Mouse (Mus musculus) intestine, embryonic 14.5 days (tissue): Measurements from ENCODE around the gene Atp13a2. TPM values are rescaled to one million over a fixed set of nuclear protein-coding genes. Genes with fewer than 3 reads are reported as not detected.

Source experiments
- ATAC-seq: fragments of 200-750 bp; cut with Nextera tagmentation; replicated peaks from 2 replicates; pipeline ENCODE4 v1.8.0; 2017; ENCODE audit warnings: low read depth, moderate number of reproducible peaks, moderate TSS enrichment, moderate library complexity; ENCODE audit not compliant: low FRiP score, low TSS enrichment
- DNase-seq: peaks from one replicate; pipeline ENCODE4 v3.0.0-alpha.2; 2018; ENCODE audit warnings: low spot score
- H3K27ac ChIP-seq: fragments of 300-500 bp; sonication (generic); 2 replicates; pipeline ENCODE4 v1.5.1; 2014; ENCODE audit warnings: low read depth, mild to moderate bottlenecking, control low read depth
- H3K27me3 ChIP-seq: fragments of 300-500 bp; sonication (generic); replicated peaks from 2 replicates; pipeline ENCODE4 v1.6.1; 2014; ENCODE audit warnings: low read length, control low read depth; ENCODE audit not compliant: control insufficient read depth, insufficient read depth
- H3K36me3 ChIP-seq: fragments of 300-500 bp; sonication (generic); 2 replicates; pipeline ENCODE4 v1.6.1; 2014; ENCODE audit warnings: low read length, control low read depth; ENCODE audit not compliant: control insufficient read depth, insufficient read depth
- H3K4me1 ChIP-seq: fragments of 300-500 bp; sonication (generic); replicated peaks from 2 replicates; pipeline ENCODE4 v1.6.1; 2014; ENCODE audit warnings: low read length, control low read depth, mixed read lengths; ENCODE audit not compliant: control insufficient read depth, insufficient read depth
- H3K4me2 ChIP-seq: fragments of 300-500 bp; sonication (generic); 2 replicates; pipeline ENCODE4 v1.6.1; 2014; ENCODE audit warnings: low read length
- H3K4me3 ChIP-seq: fragments of 300-500 bp; sonication (generic); 2 replicates; pipeline ENCODE4 v1.5.1; 2014; ENCODE audit warnings: low read depth, low read length, control low read depth, mixed read lengths
- H3K9ac ChIP-seq: fragments of 300-500 bp; sonication (generic); 2 replicates; pipeline ENCODE4 v1.6.1; 2014; ENCODE audit warnings: mild to moderate bottlenecking, low read length
- H3K9me3 ChIP-seq: fragments of 300-500 bp; sonication (generic); 2 replicates; pipeline ENCODE4 v1.6.1; 2016; ENCODE audit warnings: low read length, control low read depth; ENCODE audit not compliant: control insufficient read depth
- WGBS: fragments of 180-500 bp; shearing (Covaris S2); extraction: QIAGEN DNeasy Blood & Tissue Kit; methylation state at CpG from one replicate; pipeline ENCODE4 v1.1.7; 2014; 5-methylcytosine and 5-hydroxymethylcytosine counted together
- polyA plus RNA-seq: library from polyadenylated mRNA; unstranded; fragments of >200 nt; fragmentation: Nextera tagmentation; extraction: Ambion mirVana; gene quantifications from 2 replicates; pipeline ENCODE4 v1.2.1, GENCODE M21; 2014

The Atp13a2 gene
- polyA plus RNA-seq, 1 experiment from 2014 or later: 40.0 TPM

DNA sequence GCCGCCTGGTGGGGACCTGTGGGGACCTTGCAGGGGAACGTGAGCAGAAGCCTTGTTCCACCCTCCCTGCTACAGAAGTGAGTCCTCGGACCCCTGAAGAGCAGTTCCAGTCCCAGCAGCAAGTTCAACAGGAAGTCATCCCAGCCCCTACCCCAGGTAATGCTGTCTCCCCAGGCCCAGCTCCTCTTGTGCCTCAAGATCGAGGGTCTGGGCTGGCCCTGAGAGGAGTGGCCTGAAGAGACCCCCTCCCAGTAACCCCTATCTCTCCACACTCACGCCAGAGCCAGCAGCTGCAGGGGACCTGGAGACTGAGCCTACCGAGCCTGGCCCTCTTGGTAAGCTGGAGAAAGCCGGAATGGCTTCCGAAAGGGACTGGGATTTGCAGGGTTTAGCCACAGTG is 27.4 kb downstream of the Atp13a2 start:
- DNase-seq (no peak), ATAC-seq (no peak)
- Histone ChIP-seq H3K27ac (no peak overlapping the region), H3K9me3 (no peaks in the 10 kb centered on the region), H3K4me2 (no peak overlapping the region), H3K4me3 (no peak overlapping the region), H3K36me3 (peaks cover 46% of the 10 kb centered on the region), H3K27me3 (no peaks in the 10 kb centered on the region), H3K9ac (no peak overlapping the region), H3K4me1 (peaks cover 14% of the 10 kb centered on the region)
- 74% methylated on average over 8 of the region's 8 CpGs for WGBS

DNA sequence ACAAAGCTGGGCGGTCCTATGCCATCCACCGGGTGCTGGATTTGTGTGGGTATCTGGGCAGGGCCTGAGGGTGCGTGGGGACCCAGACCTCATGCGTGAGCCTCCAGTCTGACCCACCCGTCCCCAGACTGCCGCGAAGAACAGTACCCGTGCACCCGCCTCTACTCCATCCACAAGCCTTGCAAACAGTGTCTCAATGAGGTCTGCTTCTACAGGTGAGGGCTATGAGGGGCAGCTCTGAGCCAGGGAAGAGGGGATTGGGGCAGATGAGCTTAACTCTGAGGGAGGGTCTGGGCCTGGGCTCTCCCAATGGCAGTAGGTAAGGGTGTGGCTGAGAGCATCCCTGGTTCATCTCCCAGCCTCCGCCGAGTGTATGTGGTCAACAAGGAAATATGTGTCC is 28.2 kb downstream of the Atp13a2 start:
- Histone ChIP-seq H3K4me2 (no peak overlapping the region), H3K4me1 (peaks cover 15% of the 10 kb centered on the region), H3K9ac (no peak overlapping the region), H3K27ac (no peak overlapping the region), H3K9me3 (no peaks in the 10 kb centered on the region), H3K36me3 (peaks cover 46% of the 10 kb centered on the region), H3K4me3 (no peak overlapping the region), H3K27me3 (no peaks in the 10 kb centered on the region)
- DNase-seq (no peak), ATAC-seq (no peak)
- 92% methylated on average over 11 of the region's 11 CpGs for WGBS

DNA sequence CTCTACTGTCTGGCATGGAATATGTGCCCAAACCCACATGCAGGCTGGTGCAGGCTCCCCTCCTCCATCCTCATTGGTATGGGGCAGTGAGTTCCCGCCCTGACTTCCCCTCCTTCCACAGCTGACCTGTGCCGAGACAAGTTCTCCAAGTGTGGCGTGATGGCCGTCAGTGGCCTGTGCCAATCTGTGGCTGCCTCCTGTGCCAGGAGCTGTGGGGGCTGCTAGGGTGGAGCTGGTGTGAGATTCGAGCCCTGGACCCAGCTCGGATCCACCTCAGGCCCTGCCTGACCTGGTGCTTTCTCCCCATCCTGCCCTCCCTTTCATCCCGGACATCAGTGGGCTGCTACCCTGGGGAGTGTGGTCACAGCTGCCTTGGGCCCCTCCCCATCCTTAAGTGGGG is 28.7 kb downstream of the Atp13a2 start:
- H3K27ac ChIP-seq: no peak overlapping the region
- no peaks in the 10 kb centered on the region for H3K27me3 ChIP-seq
- WGBS: 81% methylated on average over 7 of the region's 7 CpGs
- H3K9me3 ChIP-seq: no peaks in the 10 kb centered on the region
- no peak overlapping the region for H3K9ac ChIP-seq
- ATAC-seq (no peak), DNase-seq (no peak)
- peaks cover 15% of the 10 kb centered on the region for H3K4me1 ChIP-seq
- H3K4me2 ChIP-seq: no peak overlapping the region
- peaks cover 46% of the 10 kb centered on the region for H3K36me3 ChIP-seq
- H3K4me3 ChIP-seq: no peak overlapping the region

DNA sequence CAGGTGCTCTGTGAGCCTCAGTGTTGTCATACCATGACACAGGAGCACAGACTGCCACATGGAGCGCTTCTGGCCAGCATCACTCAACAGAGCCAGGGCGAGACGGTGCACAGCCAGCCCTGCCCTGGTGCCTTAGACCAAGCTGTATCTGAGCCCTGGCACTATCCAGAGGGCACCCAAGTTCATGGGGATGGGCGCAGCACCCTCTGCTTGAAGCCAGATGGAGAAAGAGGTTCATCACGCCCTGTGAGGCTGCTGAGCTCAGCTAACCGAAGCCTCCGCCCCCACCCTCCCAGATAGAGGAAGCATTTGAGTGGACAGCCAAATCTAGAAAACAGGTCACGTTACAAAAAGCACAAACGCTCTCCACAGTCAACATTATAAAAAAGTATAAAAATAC is 29.6 kb downstream of the Atp13a2 start:
- Histone ChIP-seq H3K4me1 (peaks cover 24% of the 10 kb centered on the region), H3K27ac (no peak overlapping the region), H3K4me2 (no peak overlapping the region), H3K4me3 (no peak overlapping the region), H3K36me3 (peaks cover 46% of the 10 kb centered on the region), H3K9me3 (no peaks in the 10 kb centered on the region), H3K9ac (no peak overlapping the region), H3K27me3 (no peaks in the 10 kb centered on the region)
- no peak for DNase-seq
- ATAC-seq: no peak
- WGBS: 75% methylated on average over 9 of the region's 9 CpGs

DNA sequence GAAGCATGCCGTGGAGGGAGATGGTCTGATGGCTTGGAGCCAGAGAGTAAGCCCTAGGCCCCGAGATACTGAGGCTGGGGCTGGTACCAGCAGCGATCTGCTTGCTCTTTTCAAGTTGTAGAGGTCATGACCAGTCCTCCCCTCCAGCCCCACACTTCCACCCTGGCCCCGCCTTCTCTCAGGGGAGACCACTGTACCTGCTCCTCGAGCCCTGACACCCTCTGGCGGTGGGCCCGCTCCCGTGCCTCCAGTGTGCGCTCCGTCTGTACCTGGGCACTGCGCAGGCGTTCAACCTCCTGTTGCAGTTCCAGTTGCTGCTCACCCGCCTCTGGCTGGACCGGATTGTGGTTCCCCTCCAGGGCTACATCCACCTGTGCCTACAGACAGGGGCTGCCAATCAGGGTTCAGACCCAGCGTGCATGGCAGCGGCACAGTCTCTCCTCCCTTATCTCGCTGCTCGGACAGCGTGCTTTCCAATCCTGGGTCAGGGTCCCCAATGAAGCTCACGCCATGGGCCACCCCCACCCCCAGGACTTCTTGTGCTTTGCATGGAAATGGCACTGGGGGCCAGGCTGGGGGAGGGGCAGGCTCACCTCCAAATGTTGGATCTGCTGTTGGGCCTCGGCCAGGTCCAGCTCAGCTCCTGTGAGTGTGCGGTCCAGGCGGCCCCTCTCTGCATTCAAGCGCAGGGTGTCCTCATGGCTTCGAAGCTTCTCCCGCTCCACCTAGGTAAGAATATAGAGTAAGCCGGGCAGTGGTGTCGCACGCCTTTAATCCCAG is 31.2 kb downstream of the Atp13a2 start:
- Histone ChIP-seq H3K36me3 (peaks cover 45% of the 10 kb centered on the region), H3K27me3 (no peaks in the 10 kb centered on the region), H3K9me3 (no peaks in the 10 kb centered on the region), H3K4me2 (no peak overlapping the region), H3K4me3 (no peak overlapping the region), H3K4me1 (peaks cover 26% of the 10 kb centered on the region), H3K9ac (no peak overlapping the region), H3K27ac (no peak overlapping the region)
- DNase-seq: no peak
- no peak for ATAC-seq
- 80% methylated on average over 29 of the region's 29 CpGs for WGBS

DNA sequence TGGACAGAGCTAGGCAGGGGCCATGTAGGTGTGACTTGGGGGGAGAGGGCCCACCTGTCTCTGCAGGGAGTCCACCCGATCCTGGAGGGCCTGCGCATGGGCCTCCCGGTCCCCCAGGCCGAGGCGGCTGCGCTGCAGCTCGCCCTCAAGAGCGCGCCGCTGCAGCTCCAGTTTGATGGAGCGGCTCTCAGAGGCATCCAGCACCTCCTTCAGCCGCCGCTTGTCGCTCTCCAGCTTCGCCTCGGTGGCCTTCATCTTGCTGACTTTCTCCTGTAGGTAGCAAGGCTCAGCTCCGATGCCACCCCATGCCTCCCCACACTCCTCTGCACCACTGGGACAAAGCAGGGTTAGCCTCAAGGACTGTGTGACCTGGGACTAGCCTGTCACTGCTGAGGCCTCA is 33.5 kb downstream of the Atp13a2 start:
- 0 out of 2 replicates have a peak overlapping the region, but pooled peaks have one; percentile 1 for H3K9ac ChIP-seq
- H3K9me3 ChIP-seq: no peaks in the 10 kb centered on the region
- H3K4me3 ChIP-seq: no peak overlapping the region
- no peak for ATAC-seq
- no peak for DNase-seq
- H3K4me1 ChIP-seq: peaks cover 26% of the 10 kb centered on the region
- 72% methylated on average over 17 of the region's 17 CpGs for WGBS
- H3K36me3 ChIP-seq: peaks cover 25% of the 10 kb centered on the region
- peak overlapping the region; percentile 36 for H3K4me2 ChIP-seq
- no peaks in the 10 kb centered on the region for H3K27me3 ChIP-seq
- peak overlapping the region; percentile 92 for H3K27ac ChIP-seq

DNA sequence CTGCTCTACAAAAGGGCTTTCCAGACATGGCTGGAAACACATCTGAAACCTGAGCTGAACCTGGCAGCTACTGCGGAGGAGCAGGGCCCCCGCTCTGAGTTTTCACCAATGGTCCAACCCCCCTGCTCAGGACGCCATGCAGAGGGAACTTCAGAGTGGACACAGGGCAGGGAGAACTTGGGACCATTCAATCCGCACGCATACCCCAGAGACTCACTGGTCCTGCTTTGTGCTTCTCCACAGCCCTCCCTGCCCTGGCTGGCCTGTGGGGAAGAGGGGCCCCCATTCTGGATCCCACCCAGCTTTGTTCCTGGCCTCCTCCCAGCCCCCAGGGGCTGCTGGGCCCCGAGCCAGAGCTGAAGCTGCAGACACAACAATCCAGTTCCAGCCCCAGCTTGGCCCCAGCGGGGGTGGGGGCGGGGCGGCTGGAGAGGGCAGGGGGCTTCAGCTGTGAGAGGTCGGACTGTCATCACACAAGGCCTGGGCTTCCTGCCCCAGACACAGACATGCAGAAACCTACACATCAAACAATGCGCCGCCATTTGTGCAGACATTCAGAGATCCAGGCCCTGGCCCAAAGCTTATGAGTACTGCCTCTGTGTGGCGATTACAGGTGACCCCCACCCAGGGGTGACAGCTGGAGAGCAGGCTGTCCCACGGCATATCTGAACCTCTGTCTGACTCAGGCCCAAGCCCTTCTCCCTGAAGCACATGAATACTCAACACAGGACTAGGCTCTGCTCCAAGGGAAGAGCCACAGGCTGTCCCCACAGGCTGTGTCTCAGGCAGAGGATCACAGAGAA is 34.3 kb downstream of the Atp13a2 start:
- Histone ChIP-seq H3K4me3 (no peak overlapping the region), H3K4me2 (peak overlapping the region; percentile 36), H3K9me3 (no peaks in the 10 kb centered on the region), H3K36me3 (peaks cover 17% of the 10 kb centered on the region), H3K4me1 (peaks cover 26% of the 10 kb centered on the region), H3K27me3 (no peaks in the 10 kb centered on the region), H3K27ac (peak overlapping the region; percentile 92), H3K9ac (peak overlapping the region; percentile 32; the same call in 1 of the 2 replicates)
- ATAC-seq: peak; percentile 69
- 18% methylated on average over 14 of the region's 14 CpGs for WGBS
- peak; percentile 92 for DNase-seq

DNA sequence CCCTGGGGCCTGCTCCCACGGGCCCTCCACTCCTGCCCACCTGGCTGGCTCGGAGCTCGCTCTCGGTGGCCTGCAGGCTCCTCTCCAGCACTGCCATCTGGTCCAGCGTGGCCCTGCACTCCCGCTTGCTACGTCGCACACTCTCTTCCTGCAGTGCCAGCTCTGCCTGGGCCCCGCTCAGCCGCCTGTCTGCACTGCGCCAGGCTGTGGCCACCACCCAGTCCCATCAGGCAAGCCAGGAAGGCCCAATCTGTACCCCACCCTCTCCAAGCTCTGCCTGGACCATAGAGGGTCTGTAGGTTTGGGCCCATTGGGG is 34.9 kb downstream of the Atp13a2 start:
- Histone ChIP-seq H3K27ac (peak overlapping the region; percentile 92), H3K4me3 (no peak overlapping the region), H3K4me1 (peaks cover 26% of the 10 kb centered on the region), H3K4me2 (no peak overlapping the region), H3K36me3 (peaks cover 12% of the 10 kb centered on the region; the same call in 1 of the 2 replicates), H3K9me3 (no peaks in the 10 kb centered on the region), H3K27me3 (no peaks in the 10 kb centered on the region), H3K9ac (no peak overlapping the region)
- no peak for ATAC-seq
- no peak for DNase-seq
- WGBS: 55% methylated on average over 11 of the region's 11 CpGs
